Mouse (Mus musculus) neural tube, embryonic 12.5 days (tissue): ENCODE measurements around the gene Lcn4. TPM values are rescaled to one million over a fixed set of nuclear protein-coding genes. Genes with fewer than 3 reads are reported as not detected.
"Not testable (repeated sequence)": the region's sequence is repeated elsewhere in the genome, so short reads cannot be mapped to it uniquely, and the experiment has no call there.

ENCODE experiments used
- ATAC-seq: fragments of 200-750 bp; cut with Nextera tagmentation; 2 replicates; pipeline ENCODE4 v1.8.0; 2017; ENCODE audit warnings: low read depth, mild to moderate bottlenecking, moderate TSS enrichment, moderate library complexity; ENCODE audit not compliant: low FRiP score
- H3K27ac ChIP-seq: fragments of 300-500 bp; sonication (generic); 2 replicates; pipeline ENCODE4 v1.5.1; 2016
- H3K27me3 ChIP-seq: fragments of 300-500 bp; sonication (generic); replicated peaks from 2 replicates; pipeline ENCODE4 v1.6.1; 2016; ENCODE audit warnings: mild to moderate bottlenecking
- H3K36me3 ChIP-seq: fragments of 300-500 bp; sonication (generic); 2 replicates; pipeline ENCODE4 v1.6.1; 2016; ENCODE audit warnings: mild to moderate bottlenecking
- H3K4me1 ChIP-seq: fragments of 300-500 bp; sonication (generic); 2 replicates; pipeline ENCODE4 v1.6.1; 2016
- H3K4me2 ChIP-seq: fragments of 300-500 bp; sonication (generic); replicated peaks from 2 replicates; pipeline ENCODE4 v1.6.1; 2016; ENCODE audit warnings: mild to moderate bottlenecking
- H3K4me3 ChIP-seq: fragments of 300-500 bp; sonication (generic); 2 replicates; pipeline ENCODE4 v1.5.1; 2016
- H3K9ac ChIP-seq: fragments of 300-500 bp; sonication (generic); 2 replicates; pipeline ENCODE4 v1.6.1; 2016; ENCODE audit warnings: mild to moderate bottlenecking
- H3K9me3 ChIP-seq: fragments of 300-500 bp; sonication (generic); 2 replicates; pipeline ENCODE4 v1.6.1; 2016; ENCODE audit warnings: mild to moderate bottlenecking
- WGBS: fragments of 180-500 bp; shearing (Covaris S2); methylation state at CpG from one replicate; pipeline ENCODE4 v1.1.7; 2016; 5-methylcytosine and 5-hydroxymethylcytosine counted together
- polyA plus RNA-seq: library from polyadenylated mRNA; unstranded; fragments of >200 nt; fragmentation: Nextera tagmentation; extraction: Ambion mirVana; gene quantifications from 2 replicates; pipeline ENCODE4 v1.2.1, GENCODE M21; 2016

Gene Lcn4
- polyA plus RNA-seq, result not detected in 2 replicates

DNA sequence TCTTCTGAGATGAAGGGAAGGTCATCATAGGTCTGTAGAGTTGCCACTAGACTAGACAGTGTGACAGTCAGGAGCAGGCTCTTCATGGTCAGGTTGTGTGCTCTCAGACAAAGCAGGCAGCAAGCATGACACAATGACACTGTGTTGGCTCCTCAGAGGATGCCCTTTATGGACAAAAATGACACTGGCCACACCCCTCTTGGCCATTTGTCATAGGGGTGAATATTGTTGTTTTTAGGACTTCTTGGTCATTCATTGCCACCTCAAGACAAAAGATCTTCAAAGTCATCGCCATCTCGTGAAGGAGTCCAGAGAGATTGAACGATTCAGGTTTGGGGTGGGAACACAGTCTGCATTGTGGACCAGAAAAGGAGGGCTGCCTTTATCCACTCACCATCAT lies at the start of gene Lcn4:
Gene Lcn4, minus strand, starts transcription at position 101 of the 400 bp plus-strand sequence.
- H3K4me1 ChIP-seq, result no peaks in the 10 kb centered on the region
- no peaks in the 10 kb centered on the region for H3K27me3 ChIP-seq
- H3K27ac ChIP-seq, result no peak within 1 kb of the TSS
- ATAC-seq, result no peak
- 92% methylated on average over 3 of the region's 3 CpGs for WGBS
- H3K9me3 ChIP-seq, result no peaks in the 10 kb centered on the region
- H3K4me2 ChIP-seq, result no peak within 1 kb of the TSS
- H3K9ac ChIP-seq, result no peak within 1 kb of the TSS
- no peak within 1 kb of the TSS for H3K4me3 ChIP-seq
- no peaks in the 10 kb centered on the region for H3K36me3 ChIP-seq

DNA sequence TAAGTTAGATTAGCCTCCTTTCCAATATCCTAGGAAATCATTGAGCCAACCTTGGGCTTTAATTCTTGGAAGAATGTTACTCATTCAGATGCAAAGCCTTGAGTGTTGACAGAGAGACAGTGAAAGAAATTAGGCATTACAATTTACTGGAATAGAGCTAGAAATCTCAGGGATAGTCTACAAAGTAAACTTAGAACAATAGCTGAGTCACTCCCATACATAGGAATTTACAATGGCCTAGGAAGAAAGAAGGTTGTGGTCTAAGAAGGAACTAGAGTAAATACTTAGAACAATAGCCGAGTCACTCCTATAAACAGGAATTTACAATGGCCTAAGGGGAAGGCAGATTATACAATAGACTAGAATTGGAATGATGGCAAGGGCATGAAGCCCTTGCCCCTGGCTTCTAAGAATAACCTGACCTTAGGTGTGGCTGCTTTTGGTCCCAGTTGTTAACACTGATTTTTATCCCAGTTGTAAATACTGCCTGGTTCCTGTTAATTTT lies 15.1 kb upstream of the Lcn4 start:
- Histone ChIP-seq H3K36me3 (no peaks in the 10 kb centered on the region), H3K4me3 (no peak overlapping the region), H3K9ac (no peak overlapping the region), H3K4me2 (no peak overlapping the region), H3K27ac (no peak overlapping the region), H3K27me3 (no peaks in the 10 kb centered on the region), H3K4me1 (no peaks in the 10 kb centered on the region), H3K9me3 (no peaks in the 10 kb centered on the region)
- 100% methylated on average over 1 of the region's 1 CpGs for WGBS
- no peak for ATAC-seq

DNA sequence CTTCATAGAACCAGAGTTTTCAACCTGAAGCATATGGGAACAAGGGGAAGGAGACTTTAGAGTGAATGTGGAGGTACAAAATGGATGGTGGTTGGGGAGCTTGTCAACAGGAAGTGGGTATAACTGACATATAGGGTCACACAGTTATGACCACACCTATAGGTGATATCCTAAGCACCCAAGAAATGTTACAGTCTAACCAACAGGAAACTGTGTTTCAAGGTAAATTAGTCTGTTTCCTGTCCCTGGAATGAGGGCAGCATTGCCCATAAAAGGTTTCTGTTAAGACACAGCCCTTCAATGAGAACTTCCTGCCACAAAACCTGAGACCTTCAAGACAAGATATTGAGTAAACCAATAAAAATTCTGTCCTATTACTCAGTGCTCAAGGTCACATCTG lies 2.3 kb downstream of the Lcn4 start:
- no peak overlapping the region for H3K4me3 ChIP-seq
- H3K9ac ChIP-seq, result no peak overlapping the region
- no peak for ATAC-seq
- H3K9me3 ChIP-seq, result no peaks in the 10 kb centered on the region
- no peaks in the 10 kb centered on the region for H3K4me1 ChIP-seq
- no peak overlapping the region for H3K4me2 ChIP-seq
- H3K36me3 ChIP-seq, result no peaks in the 10 kb centered on the region
- no peaks in the 10 kb centered on the region for H3K27me3 ChIP-seq
- H3K27ac ChIP-seq, result no peak overlapping the region

DNA sequence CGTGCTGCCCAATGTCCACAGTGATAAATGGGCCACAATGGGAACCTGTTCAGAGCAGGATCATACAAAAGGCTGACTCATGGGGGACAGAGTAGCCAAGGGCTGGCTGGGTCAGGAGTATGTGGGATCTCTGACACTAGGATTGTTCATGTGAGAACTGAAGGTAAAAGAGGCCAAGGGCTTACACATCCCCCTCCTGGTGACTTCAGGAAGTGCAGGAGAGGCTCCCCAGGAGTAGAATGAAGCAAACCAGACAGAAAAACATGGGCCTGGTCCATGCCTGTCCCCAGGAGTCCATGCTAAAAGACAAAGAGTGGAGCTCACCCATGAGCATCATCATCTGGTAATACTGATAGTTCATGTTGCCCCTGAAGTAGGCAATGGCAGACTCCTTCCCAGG lies 7.5 kb downstream of the Lcn4 start:
- not testable (repeated sequence) for H3K9ac ChIP-seq, H3K27me3 ChIP-seq
- WGBS, result 78% methylated on average over 1 of the region's 1 CpGs

DNA sequence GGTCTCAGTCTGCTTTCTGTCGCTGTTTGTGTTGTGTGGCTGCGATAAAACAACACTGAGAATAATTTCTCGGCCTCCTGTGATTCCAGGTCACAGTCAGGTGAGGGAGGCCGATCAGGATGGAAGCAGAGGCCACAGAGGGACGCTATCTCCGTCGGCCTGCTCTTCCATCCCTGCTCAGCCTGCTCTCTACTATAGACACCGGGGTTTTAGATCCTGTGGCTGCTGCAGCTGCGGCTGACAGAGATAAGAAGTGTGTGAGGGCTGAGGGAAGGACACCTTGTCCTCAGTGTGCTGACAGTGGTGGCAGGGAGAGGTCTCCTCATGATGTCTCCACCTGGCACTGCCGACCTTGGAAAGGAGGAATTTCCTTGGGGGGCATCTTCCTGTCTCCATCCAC lies 8.0 kb downstream of the Lcn4 start:
- Histone ChIP-seq H3K27ac (no peak overlapping the region), H3K4me3 (no peak overlapping the region), H3K36me3 (no peaks in the 10 kb centered on the region), H3K27me3 (no peaks in the 10 kb centered on the region), H3K4me2 (no peak overlapping the region), H3K9ac (no peak overlapping the region), H3K9me3 (no peaks in the 10 kb centered on the region), H3K4me1 (peaks cover 3% of the 10 kb centered on the region; the same call in 1 of the 2 replicates)
- no peak for ATAC-seq
- WGBS, result 87% methylated on average over 10 of the region's 10 CpGs

More for the DNA sequence above, 7.5 kb downstream of the Lcn4 start:
- H3K4me3 ChIP-seq, H3K9me3 ChIP-seq, H3K4me1 ChIP-seq, ATAC-seq, H3K4me2 ChIP-seq, H3K36me3 ChIP-seq, H3K27ac ChIP-seq: not testable (repeated sequence)

DNA sequence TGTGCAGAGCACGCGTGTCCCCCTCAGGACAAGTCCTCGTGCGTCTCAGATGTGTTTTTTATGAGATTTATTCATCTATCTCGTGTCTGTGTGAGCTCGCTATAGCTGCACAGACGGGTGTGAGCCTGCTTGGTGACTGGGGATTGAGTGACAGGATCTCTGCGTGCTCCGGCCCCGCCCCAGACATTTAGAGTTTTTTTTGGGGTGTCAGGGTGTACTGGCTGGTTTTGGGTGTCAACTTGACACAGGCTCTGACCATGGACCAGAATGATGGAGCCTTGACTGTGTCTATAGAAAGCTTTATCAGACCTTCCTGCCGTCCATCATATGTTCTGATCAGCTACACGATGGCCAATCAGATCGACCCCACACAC lies 8.6 kb downstream of the Lcn4 start:
- Histone ChIP-seq H3K9ac (no peak overlapping the region), H3K27me3 (no peaks in the 10 kb centered on the region), H3K9me3 (no peaks in the 10 kb centered on the region), H3K27ac (no peak overlapping the region), H3K4me3 (no peak overlapping the region), H3K36me3 (no peaks in the 10 kb centered on the region), H3K4me1 (peaks cover 3% of the 10 kb centered on the region; the same call in 1 of the 2 replicates), H3K4me2 (no peak overlapping the region)
- no peak for ATAC-seq
- 74% methylated on average over 13 of the region's 13 CpGs for WGBS

DNA sequence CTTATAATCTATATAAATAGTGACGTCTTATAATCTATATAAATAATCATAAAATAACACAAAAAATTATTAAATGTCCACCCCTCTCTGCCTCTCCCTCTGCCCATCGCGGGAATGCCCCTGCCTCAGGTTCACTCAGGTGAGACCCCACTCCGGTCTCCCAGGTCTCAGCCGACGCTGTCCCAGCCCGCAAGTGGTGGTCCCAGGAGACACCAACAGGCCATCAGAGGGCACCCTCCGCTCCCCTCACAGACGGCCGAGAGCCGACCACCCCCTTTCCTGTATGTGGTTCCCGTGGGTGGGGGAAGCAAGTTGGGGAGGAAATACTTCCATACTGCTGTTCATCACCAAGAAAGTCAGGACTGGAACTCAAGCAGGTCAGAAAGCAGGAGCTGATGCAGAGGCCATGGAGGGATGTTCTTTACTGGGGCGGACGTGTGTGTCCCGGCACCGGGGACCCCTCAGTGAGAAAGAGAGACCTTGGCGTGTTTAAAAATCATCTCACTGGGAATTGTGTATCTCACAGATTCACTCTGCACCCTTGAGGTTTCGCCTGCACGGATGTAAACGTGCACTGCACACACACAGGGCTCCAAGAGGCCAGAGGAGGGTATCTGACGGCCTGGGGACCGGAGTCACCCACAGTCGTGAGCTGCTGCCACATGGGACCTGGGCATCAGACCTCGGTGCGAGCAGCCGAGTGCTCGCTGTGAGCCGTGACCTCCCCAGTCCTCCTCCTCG lies 9.1 kb downstream of the Lcn4 start:
- Histone ChIP-seq H3K4me2 (peak overlapping the region; percentile 63), H3K36me3 (no peaks in the 10 kb centered on the region), H3K9ac (peak overlapping the region; percentile 52), H3K4me3 (peak overlapping the region; percentile 24), H3K9me3 (no peaks in the 10 kb centered on the region), H3K27me3 (no peaks in the 10 kb centered on the region), H3K27ac (no peak overlapping the region), H3K4me1 (peaks cover 3% of the 10 kb centered on the region; the same call in 1 of the 2 replicates)
- ATAC-seq, result no peak
- WGBS, result 45% methylated on average over 29 of the region's 29 CpGs

DNA sequence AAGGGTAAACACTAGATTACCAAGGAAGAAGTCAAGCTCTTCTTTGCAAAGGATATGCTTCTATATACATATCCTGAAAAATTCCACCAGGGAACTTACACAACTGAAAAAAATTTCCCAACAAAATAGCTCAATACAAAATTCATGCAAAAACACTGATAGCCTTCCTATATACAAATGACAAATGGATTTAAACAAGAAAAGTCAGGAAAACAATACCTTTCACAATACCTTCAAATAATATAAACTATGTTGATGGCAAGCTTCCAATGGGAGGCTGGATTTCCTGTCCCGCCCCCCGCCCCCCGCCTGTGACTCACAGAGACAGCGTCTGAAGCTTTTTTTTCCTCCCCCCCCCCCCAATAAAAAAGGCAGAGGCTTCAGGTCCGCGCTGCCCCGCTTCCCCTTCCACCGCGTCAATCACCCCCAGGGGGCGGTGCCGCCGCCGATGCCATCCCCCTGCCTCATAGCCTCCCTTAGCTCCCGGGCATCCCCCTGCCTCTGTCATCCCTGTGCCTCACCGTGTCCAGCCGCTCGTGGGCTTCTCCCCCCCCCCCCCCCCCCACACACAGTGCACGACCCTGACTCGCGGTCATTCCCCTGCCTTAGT lies 9.8 kb downstream of the Lcn4 start:
- no peaks in the 10 kb centered on the region for H3K36me3 ChIP-seq
- H3K4me3 ChIP-seq, result peak overlapping the region; percentile 24
- H3K27ac ChIP-seq, result no peak overlapping the region
- peak overlapping the region; percentile 63 for H3K4me2 ChIP-seq
- ATAC-seq, result no peak
- no peaks in the 10 kb centered on the region for H3K9me3 ChIP-seq
- peaks cover 3% of the 10 kb centered on the region; the same call in 1 of the 2 replicates for H3K4me1 ChIP-seq
- H3K9ac ChIP-seq, result peak overlapping the region; percentile 52
- WGBS, result 4% methylated on average over 17 of the region's 20 CpGs
- H3K27me3 ChIP-seq, result no peaks in the 10 kb centered on the region

DNA sequence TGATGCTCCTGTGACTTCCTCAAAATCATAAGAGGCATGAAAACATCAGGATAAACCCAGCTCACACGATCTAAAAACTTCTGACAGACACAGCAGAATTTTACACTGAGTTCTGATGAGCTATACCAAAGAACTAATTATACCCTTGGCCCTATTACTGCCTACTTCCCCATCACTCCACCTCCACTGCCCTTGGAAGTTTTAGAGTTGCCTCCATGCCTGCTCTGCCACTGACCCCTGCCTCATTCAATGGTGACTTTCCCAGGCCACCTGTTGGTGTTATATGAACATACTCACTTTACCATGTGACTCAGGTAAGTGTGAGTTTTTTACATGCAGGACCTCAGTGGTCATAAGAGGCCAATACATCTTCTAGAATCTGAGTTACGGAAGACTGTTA lies 13.7 kb downstream of the Lcn4 start:
- Histone ChIP-seq H3K4me1 (peaks cover 3% of the 10 kb centered on the region; the same call in 1 of the 2 replicates), H3K27ac (no peak overlapping the region), H3K36me3 (no peaks in the 10 kb centered on the region), H3K4me2 (no peak overlapping the region), H3K4me3 (no peak overlapping the region), H3K9me3 (no peaks in the 10 kb centered on the region), H3K27me3 (no peaks in the 10 kb centered on the region), H3K9ac (no peak overlapping the region)
- ATAC-seq, result no peak
- 93% methylated on average over 2 of the region's 2 CpGs for WGBS

DNA sequence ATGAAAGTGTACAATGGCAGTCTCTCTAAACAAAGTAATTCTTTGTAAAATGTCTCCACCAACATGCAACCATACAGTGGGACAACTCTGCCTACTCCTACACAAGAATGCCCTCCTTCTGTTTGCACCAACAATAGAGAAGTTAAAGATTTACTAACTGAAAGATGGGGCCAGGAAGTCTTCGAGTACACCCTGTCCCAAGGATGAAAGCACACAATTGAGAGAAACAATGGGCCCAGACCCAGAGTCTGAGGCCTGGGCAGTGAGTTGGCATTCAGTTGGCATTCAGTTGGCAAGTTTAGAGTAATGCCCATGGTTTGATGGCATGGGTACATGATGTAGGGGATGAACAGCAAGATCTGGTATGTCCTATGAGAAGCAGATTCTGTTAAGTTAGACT lies 16.4 kb downstream of the Lcn4 start:
- no peaks in the 10 kb centered on the region for H3K9me3 ChIP-seq
- no peak overlapping the region for H3K27ac ChIP-seq
- WGBS, result 11% methylated on average over 1 of the region's 1 CpGs
- no peak overlapping the region for H3K9ac ChIP-seq
- no peak overlapping the region for H3K4me2 ChIP-seq
- H3K4me1 ChIP-seq, result no peaks in the 10 kb centered on the region
- no peak overlapping the region for H3K4me3 ChIP-seq
- H3K36me3 ChIP-seq, result no peaks in the 10 kb centered on the region
- H3K27me3 ChIP-seq, result no peaks in the 10 kb centered on the region
- no peak for ATAC-seq

DNA sequence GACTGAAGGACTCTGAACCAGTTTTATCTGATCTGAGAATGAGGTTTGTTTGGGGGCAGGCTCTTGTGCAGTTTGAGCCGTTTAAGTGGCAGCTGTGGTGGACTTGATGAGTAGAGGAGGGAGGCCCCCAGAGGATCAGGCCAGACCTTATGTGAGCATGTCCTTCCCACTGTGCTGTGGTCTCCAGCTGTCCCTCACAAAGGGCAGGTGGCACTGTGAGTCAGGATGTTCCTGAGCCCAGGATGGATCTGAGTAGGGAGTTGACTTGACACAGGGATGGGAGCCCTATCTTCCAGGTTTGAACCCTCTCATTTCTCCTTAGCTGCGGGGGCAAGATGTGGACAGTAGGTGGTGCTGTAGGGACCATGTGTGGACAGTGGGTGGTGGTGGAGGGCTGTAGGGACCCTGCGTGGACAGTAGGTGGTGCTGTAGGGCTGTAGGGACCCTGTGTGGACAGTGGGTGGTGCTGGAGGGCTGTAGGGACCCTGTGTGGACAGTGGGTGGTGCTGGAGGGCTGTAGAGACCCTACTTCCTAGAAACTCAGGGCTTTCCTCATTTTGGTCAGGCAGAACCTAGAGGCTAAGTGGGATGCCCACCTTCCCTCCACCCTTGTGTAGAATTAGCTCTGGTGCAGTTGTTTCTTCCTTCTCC lies 24.3 kb downstream of the Lcn4 start:
- Histone ChIP-seq H3K4me3 (no peak overlapping the region), H3K9me3 (no peaks in the 10 kb centered on the region), H3K27me3 (no peaks in the 10 kb centered on the region), H3K4me2 (no peak overlapping the region), H3K36me3 (no peaks in the 10 kb centered on the region), H3K9ac (no peak overlapping the region), H3K4me1 (no peaks in the 10 kb centered on the region), H3K27ac (no peak overlapping the region)
- ATAC-seq, result peak; percentile 96
- WGBS, result 36% methylated on average over 3 of the region's 3 CpGs

DNA sequence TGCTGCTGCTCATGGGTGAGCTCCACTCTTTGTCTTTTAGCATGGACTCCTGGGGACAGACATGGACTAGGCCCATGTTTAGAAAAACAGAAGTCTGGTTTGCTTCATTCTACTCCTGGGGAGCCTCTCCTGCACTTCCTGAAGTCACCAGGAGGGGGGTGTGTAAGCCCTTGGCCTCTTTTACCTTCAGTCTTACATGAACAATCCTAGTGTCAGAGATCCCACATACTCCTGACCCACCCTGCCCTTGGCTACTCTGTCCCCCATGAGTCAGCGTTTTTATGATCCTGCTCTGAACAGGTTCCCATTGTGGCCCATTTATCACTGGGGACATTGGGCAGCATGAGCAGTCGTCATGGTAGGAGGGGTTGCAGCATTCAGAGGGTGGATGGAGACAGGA lies 27.1 kb downstream of the Lcn4 start:
- Histone ChIP-seq H3K9me3 (no peaks in the 10 kb centered on the region), H3K9ac (no peak overlapping the region), H3K27ac (no peak overlapping the region), H3K27me3 (no peaks in the 10 kb centered on the region), H3K4me2 (no peak overlapping the region), H3K4me1 (peaks cover 3% of the 10 kb centered on the region), H3K36me3 (no peaks in the 10 kb centered on the region), H3K4me3 (no peak overlapping the region)
- ATAC-seq, result no peak
- WGBS, result 59% methylated on average over 2 of the region's 2 CpGs
